Mouse (Mus musculus) heart, postnatal 0 days (tissue): ENCODE measurements around the gene Fut1. TPM values are rescaled to one million over a fixed set of nuclear protein-coding genes. Genes with fewer than 3 reads are reported as not detected.
"Not testable (repeated sequence)": the region's sequence is repeated elsewhere in the genome, so short reads cannot be mapped to it uniquely, and the experiment has no call there.

Experiments
- ATAC-seq: fragments of 200-750 bp; cut with Nextera tagmentation; 2 replicates; pipeline ENCODE4 v1.8.0; 2017; ENCODE audit warnings: low read depth, moderate number of reproducible peaks, moderate library complexity; ENCODE audit not compliant: insufficient read depth
- DNase-seq: peaks from one replicate; pipeline ENCODE4 v3.0.0-alpha.2; 2016; ENCODE audit warnings: low spot score
- H3K27ac ChIP-seq: fragments of 300-500 bp; sonication (generic); 2 replicates; pipeline ENCODE4 v1.5.1; 2014; ENCODE audit warnings: low read depth, mild to moderate bottlenecking
- H3K27me3 ChIP-seq: fragments of 300-500 bp; sonication (generic); 2 replicates; pipeline ENCODE4 v1.6.1; 2014; ENCODE audit warnings: low read length, mixed read lengths; ENCODE audit not compliant: control insufficient read depth, insufficient read depth
- H3K36me3 ChIP-seq: fragments of 300-500 bp; sonication (generic); replicated peaks from 2 replicates; pipeline ENCODE4 v1.6.1; 2014; ENCODE audit warnings: low read length, mixed read lengths; ENCODE audit not compliant: control insufficient read depth, insufficient read depth
- H3K4me1 ChIP-seq: fragments of 300-500 bp; sonication (generic); 2 replicates; pipeline ENCODE4 v1.6.1; 2014; ENCODE audit warnings: antibody characterized with exemption; ENCODE audit not compliant: control insufficient read depth, insufficient read depth
- H3K4me2 ChIP-seq: fragments of 300-500 bp; sonication (generic); 2 replicates; pipeline ENCODE4 v1.6.1; 2014; ENCODE audit warnings: low read depth, mild to moderate bottlenecking, low read length, moderate library complexity
- H3K4me3 ChIP-seq: fragments of 300-500 bp; sonication (generic); 2 replicates; pipeline ENCODE4 v1.5.1; 2014; ENCODE audit warnings: low read depth, low read length
- H3K9ac ChIP-seq: fragments of 300-500 bp; sonication (generic); replicated peaks from 2 replicates; pipeline ENCODE4 v1.6.1; 2014; ENCODE audit warnings: low read depth, low read length, mixed read lengths
- H3K9me3 ChIP-seq: fragments of 300-500 bp; sonication (generic); replicated peaks from 2 replicates; pipeline ENCODE4 v1.6.1; 2016; ENCODE audit warnings: low read length; ENCODE audit not compliant: control insufficient read depth
- CTCF ChIP-seq: IDR thresholded peaks from 2 replicates; pipeline ENCODE4 v1.5.1; 2016; ENCODE audit warnings: antibody characterized with exemption, control low read depth, low read depth
- EP300 ChIP-seq: IDR thresholded peaks from 2 replicates; pipeline ENCODE4 v1.6.1; 2016; ENCODE audit warnings: antibody characterized with exemption, low read depth
- WGBS: fragments of 180-500 bp; shearing (Covaris S2); extraction: QIAGEN DNeasy Blood & Tissue Kit; methylation state at CpG from one replicate; pipeline ENCODE4 v1.1.7; 2014; 5-methylcytosine and 5-hydroxymethylcytosine counted together
- polyA plus RNA-seq: library from polyadenylated mRNA; unstranded; fragments of >200 nt; fragmentation: Nextera tagmentation; extraction: Ambion mirVana; gene quantifications from 2 replicates; pipeline ENCODE4 v1.2.1, GENCODE M21; 2015
- total RNA-seq: library from RNA; depleted of rRNA; stranded (reverse); fragments of >200 nt; gene quantifications from 2 replicates; pipeline ENCODE4 v1.2.3, GENCODE M21; 2014; ENCODE audit warnings: low replicate concordance

Gene Fut1
- total and polyA plus RNA-seq, 2 experiments from 2014 or later: not detected

DNA sequence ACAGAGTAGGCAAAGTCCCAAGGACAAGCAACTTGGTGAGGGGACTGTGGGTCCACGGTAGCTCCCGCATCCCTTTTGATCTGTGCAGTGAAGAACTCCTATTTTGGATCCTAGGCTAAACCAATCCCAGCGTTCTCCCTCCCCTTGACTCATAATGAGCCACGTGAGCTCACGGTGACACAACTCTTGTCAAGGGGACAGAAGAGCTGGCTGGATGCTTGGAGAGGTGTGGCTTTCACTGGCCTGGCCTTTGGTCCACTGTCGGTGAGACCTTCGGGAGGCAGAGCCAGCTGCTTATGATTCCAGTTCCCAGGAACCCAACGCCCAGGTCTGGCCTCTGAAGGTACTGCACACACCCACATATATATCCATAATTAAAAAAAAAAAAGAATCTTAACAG is 32.3 kb downstream of the Fut1 start:
- Histone ChIP-seq H3K4me3 (no peak overlapping the region), H3K27ac (peak overlapping the region; percentile 96), H3K9ac (no peak overlapping the region), H3K27me3 (no peaks in the 10 kb centered on the region), H3K9me3 (no peaks in the 10 kb centered on the region), H3K36me3 (0 out of 2 replicates have a peak, but pooled peaks cover 6% of the 10 kb centered on the region), H3K4me1 (peaks cover 6% of the 10 kb centered on the region; the same call in 1 of the 2 replicates), H3K4me2 (0 out of 2 replicates have a peak overlapping the region, but pooled peaks have one; percentile 8)
- TF ChIP-seq CTCF: no peak
- TF ChIP-seq EP300: no peak
- ATAC-seq (peak; percentile 91), DNase-seq (peak; percentile 93)
- 38% methylated on average over 8 of the region's 8 CpGs for WGBS

GRCm38 (mm10) chr7:45650484-45650883 is 33.4 kb downstream of the Fut1 start:
- H3K9me3 ChIP-seq, H3K27me3 ChIP-seq, H3K4me3 ChIP-seq, ATAC-seq, H3K9ac ChIP-seq, H3K4me2 ChIP-seq, DNase-seq, H3K36me3 ChIP-seq: not testable (repeated sequence)
- Histone ChIP-seq H3K27ac (peak overlapping the region; percentile 96), H3K4me1 (peaks cover 11% of the 10 kb centered on the region; the same call in 1 of the 2 replicates)
- WGBS: 96% methylated on average over 19 of the region's 20 CpGs

GRCm38 (mm10) chr7:45654424-45655047 is 37.4 kb downstream of the Fut1 start:
- H3K36me3 ChIP-seq: no peaks in the 10 kb centered on the region
- no peak overlapping the region for H3K9ac ChIP-seq
- H3K4me3 ChIP-seq: peak overlapping the region; percentile 18; the same call in 1 of the 2 replicates
- no peaks in the 10 kb centered on the region for H3K27me3 ChIP-seq
- H3K9me3 ChIP-seq: peaks cover 8% of the 10 kb centered on the region; the same call in 1 of the 2 replicates
- TF ChIP-seq EP300: no peak
- no peak for TF ChIP-seq CTCF
- no peak overlapping the region for H3K27ac ChIP-seq
- ATAC-seq: no peak
- peak overlapping the region; percentile 50 for H3K4me2 ChIP-seq
- H3K4me1 ChIP-seq: peaks cover 11% of the 10 kb centered on the region; the same call in 1 of the 2 replicates
- 27% methylated on average over 17 of the region's 17 CpGs for WGBS
- DNase-seq: no peak

- Histone ChIP-seq H3K9me3 (peaks cover 8% of the 10 kb centered on the region; the same call in 1 of the 2 replicates), H3K36me3 (no peaks in the 10 kb centered on the region), H3K27me3 (no peaks in the 10 kb centered on the region), H3K9ac (no peak overlapping the region), H3K4me1 (peaks cover 3% of the 10 kb centered on the region; the same call in 1 of the 2 replicates), H3K4me2 (no peak overlapping the region), H3K27ac (no peak overlapping the region), H3K4me3 (no peak overlapping the region)
- TF ChIP-seq EP300: no peak
- TF ChIP-seq CTCF: no peak
- no peak for ATAC-seq
- no peak for DNase-seq
- 82% methylated on average over 11 of the region's 11 CpGs for WGBS
These were observed 43.8 kb downstream of the Fut1 start for GRCm38 (mm10) chr7:45660746-45661478.

DNA sequence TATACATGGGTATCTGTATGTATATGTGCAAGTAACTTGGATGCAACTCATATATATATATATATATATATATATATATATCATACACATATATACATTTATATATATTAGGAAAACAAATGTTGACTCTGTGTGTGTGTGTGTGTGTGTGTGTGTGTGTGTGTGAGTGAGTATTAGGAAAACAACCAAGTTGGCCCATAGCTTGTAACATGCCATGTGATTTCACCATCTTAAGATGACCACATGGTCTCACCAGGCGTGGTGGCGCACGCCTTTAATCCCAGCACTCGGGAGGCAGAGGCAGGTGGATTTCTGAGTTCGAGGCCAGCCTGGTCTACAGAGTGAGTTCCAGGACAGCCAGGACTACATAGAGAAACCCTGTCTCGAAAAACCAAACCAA is 44.6 kb downstream of the Fut1 start:
- DNase-seq, H3K27me3 ChIP-seq, H3K4me1 ChIP-seq, H3K27ac ChIP-seq, H3K4me3 ChIP-seq, H3K9ac ChIP-seq, H3K4me2 ChIP-seq, ATAC-seq, H3K36me3 ChIP-seq, H3K9me3 ChIP-seq: not testable (repeated sequence)
- WGBS: 87% methylated on average over 6 of the region's 6 CpGs
